ENCODE assay signal across 22 mouse cellular contexts in the genomic region with DNA sequence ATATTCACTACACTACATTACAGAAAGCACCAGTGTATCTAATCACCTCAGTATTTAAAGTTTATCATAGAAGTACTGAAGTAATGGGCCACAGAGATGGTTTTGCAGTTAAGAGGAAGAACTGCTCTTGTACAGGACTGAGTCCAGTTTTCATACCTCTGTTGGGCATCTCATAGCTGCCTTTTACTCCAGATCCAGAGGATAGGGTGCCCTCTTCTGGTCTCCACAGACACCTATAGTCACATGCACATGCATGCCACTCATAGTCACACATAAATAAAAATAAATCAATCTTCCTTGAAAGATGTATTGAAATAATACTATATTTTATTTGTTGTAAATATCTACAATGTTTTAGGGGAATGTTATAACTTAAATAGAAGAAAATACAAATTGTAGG.
A peak's percentile ranks its signal among the peaks of the same experiment; 100 is the strongest.
DNase-seq lines count a peak whose midpoint lies in the region; ATAC-seq and TF ChIP-seq lines count a peak whose summit lies in the region.
"Had no signal": no experiment of that assay in that cellular context is flagged by ENCODE, and none has a peak within 500 bp of the region (broad histone marks: within the 10 kb centered on the region; RNA-seq: fewer than 3 reads in every experiment).

No protein-coding gene starts in this region.

- no peaks in the 10 kb centered on the region for H3K4me1 ChIP-seq in midbrain, postnatal 0 days (ENCODE audit: insufficient read depth, low read length)
- H3K4me1 ChIP-seq in midbrain, embryonic 10.5 days = no peaks in the 10 kb centered on the region
- no peaks in the 10 kb centered on the region for H3K4me1 ChIP-seq in liver, embryonic 12.5 days
- H3K4me1 ChIP-seq: embryonic facial prominence, embryonic 12.5 days; forebrain, embryonic 12.5 days; heart, embryonic 15.5 days; hindbrain, embryonic 13.5 days had no signal

- H3K4me2 ChIP-seq in midbrain, postnatal 0 days (ENCODE audit: low read depth, low read length, poor library complexity, severe bottlenecking) = no peak overlapping the region
- no peak overlapping the region for H3K4me2 ChIP-seq in liver, embryonic 12.5 days
- H3K4me2 ChIP-seq: embryonic facial prominence, embryonic 12.5 days; forebrain, embryonic 12.5 days; heart, embryonic 11.5 days; heart, embryonic 15.5 days; hindbrain, embryonic 13.5 days had no signal

- ATAC-seq in midbrain, postnatal 0 days (ENCODE audit: low FRiP score) = no peak
- no peak for ATAC-seq in liver, embryonic 12.5 days
- ATAC-seq in erythroid progenitor cell, adult 5-6 weeks (replicated peaks; ENCODE audit: low FRiP score, poor library complexity, severe bottlenecking) = no peak
- ATAC-seq: forebrain, embryonic 16.5 days; hindbrain, postnatal 0 days; Patski had no signal

- no peaks in the 10 kb centered on the region for H3K36me3 ChIP-seq in midbrain, postnatal 0 days (ENCODE audit: insufficient read depth, low read length)
- H3K36me3 ChIP-seq in midbrain, embryonic 10.5 days = no peaks in the 10 kb centered on the region
- no peaks in the 10 kb centered on the region for H3K36me3 ChIP-seq in liver, embryonic 12.5 days
- H3K36me3 ChIP-seq: embryonic facial prominence, embryonic 12.5 days; forebrain, embryonic 12.5 days; heart, embryonic 15.5 days; hindbrain, embryonic 13.5 days had no signal

- no peaks in the 10 kb centered on the region for H3K27me3 ChIP-seq in midbrain, postnatal 0 days (ENCODE audit: insufficient read depth, low read length)
- no peaks in the 10 kb centered on the region for H3K27me3 ChIP-seq in midbrain, embryonic 10.5 days (ENCODE audit: low read depth, poor library complexity, severe bottlenecking)
- no peaks in the 10 kb centered on the region for H3K27me3 ChIP-seq in liver, embryonic 12.5 days (replicated peaks)
- H3K27me3 ChIP-seq: embryonic facial prominence, embryonic 12.5 days; forebrain, embryonic 12.5 days; heart, embryonic 15.5 days; hindbrain, embryonic 13.5 days; Patski had no signal

- H3K9me3 ChIP-seq in midbrain, postnatal 0 days (ENCODE audit: low read length) = no peaks in the 10 kb centered on the region
- no peaks in the 10 kb centered on the region for H3K9me3 ChIP-seq in midbrain, embryonic 10.5 days (replicated peaks)
- no peaks in the 10 kb centered on the region for H3K9me3 ChIP-seq in liver, embryonic 12.5 days (replicated peaks)
- H3K9me3 ChIP-seq: embryonic facial prominence, embryonic 12.5 days; forebrain, embryonic 12.5 days; heart, embryonic 15.5 days; hindbrain, embryonic 13.5 days had no signal

- no peak overlapping the region for H3K4me3 ChIP-seq in midbrain, postnatal 0 days (ENCODE audit: low read depth, low read length)
- H3K4me3 ChIP-seq in midbrain, embryonic 10.5 days = no peak overlapping the region
- H3K4me3 ChIP-seq in liver, embryonic 12.5 days = no peak overlapping the region
- H3K4me3 ChIP-seq: embryonic facial prominence, embryonic 12.5 days; forebrain, embryonic 12.5 days; heart, adult 2 months; heart, embryonic 15.5 days; hindbrain, embryonic 13.5 days had no signal

- no peak overlapping the region for H3K9ac ChIP-seq in midbrain, postnatal 0 days (replicated peaks; ENCODE audit: low read length, poor library complexity, severe bottlenecking)
- no peak overlapping the region for H3K9ac ChIP-seq in liver, embryonic 12.5 days
- H3K9ac ChIP-seq: embryonic facial prominence, embryonic 12.5 days; forebrain, embryonic 12.5 days; heart, embryonic 15.5 days; hindbrain, embryonic 13.5 days had no signal

- peak; percentile 4 for DNase-seq in embryo, embryonic 11 days
- DNase-seq in embryo, embryonic 10 days (ENCODE audit: low spot score) = no peak
- no peak for DNase-seq in midbrain, postnatal 0 days (ENCODE audit: low spot score)
- no peak for DNase-seq in midbrain, embryonic 10.5 days (ENCODE audit: low spot score)
- peak; percentile 21 for DNase-seq in brain, adult 2 months (ENCODE audit: low read depth, low spot score)
- DNase-seq: adrenal gland, adult 2 months; cerebellum, adult 2 months; cerebellum, postnatal 36 days; gastrocnemius, postnatal 10 days; heart, adult 2 months; heart, postnatal 14 days; kidney, adult 18-20 months had no signal

- peak; percentile 12; the same call in 1 of the 2 replicates for TF ChIP-seq CTCF in midbrain, postnatal 0 days (IDR thresholded peaks at IDR 0.05)

- H3K27ac ChIP-seq in midbrain, postnatal 0 days (ENCODE audit: low read depth, low read length) = no peak overlapping the region
- no peak overlapping the region for H3K27ac ChIP-seq in midbrain, embryonic 10.5 days (replicated peaks)
- H3K27ac ChIP-seq in liver, embryonic 12.5 days = no peak overlapping the region
- H3K27ac ChIP-seq: embryonic facial prominence, embryonic 12.5 days; forebrain, embryonic 12.5 days; heart, adult 2 months; heart, embryonic 15.5 days; hindbrain, embryonic 13.5 days; hindbrain, postnatal 0 days had no signal

Comparison
In these comparisons a context has a peak if more than half of its experiments do, and no peak if none do; other contexts are left out.
1. DNase-seq: peak in embryo, embryonic 11 days (single experiment) and brain, adult 2 months (single experiment); none in embryo, embryonic 10 days (single experiment), midbrain, postnatal 0 days (single experiment) and midbrain, embryonic 10.5 days (single experiment).